Mouse (Mus musculus): Measurements from ENCODE around the gene Itpkc. TPM values are rescaled to one million over a fixed set of nuclear protein-coding genes. Genes with fewer than 3 reads are reported as not detected.

Gene Itpkc
- polyA plus RNA-seq, 1 experiment from 2014 or later, result 5.9 TPM

GRCm38 (mm10) chr7:27228865-27229264 is 404 bp upstream of the Itpkc start:
- Histone ChIP-seq H3K27me3 (ENCODE audit: insufficient read depth, low read length) (no peaks in the 10 kb centered on the region), H3K9ac (peak overlapping the region; percentile 76), H3K4me2 (peak overlapping the region; percentile 76), H3K4me1 (ENCODE audit: insufficient read depth) (peaks cover 17% of the 10 kb centered on the region; the same call in 1 of the 2 replicates), H3K4me3 (ENCODE audit: low read depth, low read length) (peak overlapping the region; percentile 76), H3K27ac (ENCODE audit: low read depth) (peak overlapping the region; percentile 91), H3K9me3 (ENCODE audit: low read depth, low read length) (no peaks in the 10 kb centered on the region), H3K36me3 (ENCODE audit: insufficient read depth) (no peaks in the 10 kb centered on the region)
- TF ChIP-seq CTCF (IDR thresholded peaks at IDR 0.05; ENCODE audit: low read depth), result no peak
- 13% methylated on average over 6 of the region's 6 CpGs for WGBS
- no peak for DNase-seq
- ATAC-seq (ENCODE audit: insufficient read depth), result no peak

GRCm38 (mm10) chr7:27227676-27228075 is 785 bp downstream of the Itpkc start:
- under 1% methylated on average over 10 of the region's 10 CpGs for WGBS
- 0 out of 2 replicates have a peak, but pooled peaks cover 1% of the 10 kb centered on the region for H3K36me3 ChIP-seq (ENCODE audit: insufficient read depth)
- peaks cover 17% of the 10 kb centered on the region; the same call in 1 of the 2 replicates for H3K4me1 ChIP-seq (ENCODE audit: insufficient read depth)
- peak; percentile 24 for DNase-seq
- no peak for TF ChIP-seq CTCF (IDR thresholded peaks at IDR 0.05; ENCODE audit: low read depth)
- H3K9ac ChIP-seq, result peak overlapping the region; percentile 76
- no peaks in the 10 kb centered on the region for H3K27me3 ChIP-seq (ENCODE audit: insufficient read depth, low read length)
- peak overlapping the region; percentile 76 for H3K4me2 ChIP-seq
- peak overlapping the region; percentile 76 for H3K4me3 ChIP-seq (ENCODE audit: low read depth, low read length)
- peak overlapping the region; percentile 91; the same call in 1 of the 2 replicates for H3K27ac ChIP-seq (ENCODE audit: low read depth)
- H3K9me3 ChIP-seq (ENCODE audit: low read depth, low read length), result no peaks in the 10 kb centered on the region
- ATAC-seq (ENCODE audit: insufficient read depth), result peak; percentile 1; the same call in 1 of the 2 replicates

- Histone ChIP-seq H3K4me2 (peak overlapping the region; percentile 76), H3K4me3 (ENCODE audit: low read depth, low read length) (peak overlapping the region; percentile 76), H3K36me3 (ENCODE audit: insufficient read depth) (0 out of 2 replicates have a peak, but pooled peaks cover 5% of the 10 kb centered on the region), H3K27me3 (ENCODE audit: insufficient read depth, low read length) (no peaks in the 10 kb centered on the region), H3K9me3 (ENCODE audit: low read depth, low read length) (no peaks in the 10 kb centered on the region), H3K9ac (peak overlapping the region; percentile 76), H3K4me1 (ENCODE audit: insufficient read depth) (peaks cover 17% of the 10 kb centered on the region; the same call in 1 of the 2 replicates), H3K27ac (ENCODE audit: low read depth) (no peak overlapping the region)
- no peak for ATAC-seq (ENCODE audit: insufficient read depth)
- DNase-seq, result no peak
- no peak for TF ChIP-seq CTCF (IDR thresholded peaks at IDR 0.05; ENCODE audit: low read depth)
- WGBS, result 26% methylated on average over 9 of the region's 9 CpGs
Measured at GRCm38 (mm10) chr7:27227276-27227675, 1.2 kb downstream of the Itpkc start.

GRCm38 (mm10) chr7:27224877-27225575 is 3.4 kb downstream of the Itpkc start:
- Histone ChIP-seq H3K9me3 (ENCODE audit: low read depth, low read length) (no peaks in the 10 kb centered on the region), H3K9ac (peak overlapping the region; percentile 36), H3K4me2 (peak overlapping the region; percentile 76; the same call in 1 of the 2 replicates), H3K4me3 (ENCODE audit: low read depth, low read length) (no peak overlapping the region), H3K4me1 (ENCODE audit: insufficient read depth) (peaks cover 17% of the 10 kb centered on the region; the same call in 1 of the 2 replicates), H3K27me3 (ENCODE audit: insufficient read depth, low read length) (no peaks in the 10 kb centered on the region), H3K27ac (ENCODE audit: low read depth) (no peak overlapping the region), H3K36me3 (ENCODE audit: insufficient read depth) (0 out of 2 replicates have a peak, but pooled peaks cover 11% of the 10 kb centered on the region)
- TF ChIP-seq CTCF (IDR thresholded peaks at IDR 0.05; ENCODE audit: low read depth), result no peak
- no peak for ATAC-seq (ENCODE audit: insufficient read depth)
- DNase-seq, result no peak
- WGBS, result 60% methylated on average over 11 of the region's 11 CpGs

GRCm38 (mm10) chr7:27222538-27222937 is 5.9 kb downstream of the Itpkc start:
- H3K36me3 ChIP-seq (ENCODE audit: insufficient read depth), result peaks cover 28% of the 10 kb centered on the region; the same call in 1 of the 2 replicates
- no peak for TF ChIP-seq CTCF (IDR thresholded peaks at IDR 0.05; ENCODE audit: low read depth)
- no peak overlapping the region for H3K4me3 ChIP-seq (ENCODE audit: low read depth, low read length)
- no peak overlapping the region for H3K9ac ChIP-seq
- WGBS, result 73% methylated on average over 1 of the region's 1 CpGs
- H3K27ac ChIP-seq (ENCODE audit: low read depth), result no peak overlapping the region
- no peak overlapping the region for H3K4me2 ChIP-seq
- H3K9me3 ChIP-seq (ENCODE audit: low read depth, low read length), result no peaks in the 10 kb centered on the region
- DNase-seq (no peak), ATAC-seq (ENCODE audit: insufficient read depth) (no peak)
- no peaks in the 10 kb centered on the region for H3K27me3 ChIP-seq (ENCODE audit: insufficient read depth, low read length)
- peaks cover 17% of the 10 kb centered on the region; the same call in 1 of the 2 replicates for H3K4me1 ChIP-seq (ENCODE audit: insufficient read depth)

- H3K9me3 ChIP-seq (ENCODE audit: low read depth, low read length), result no peaks in the 10 kb centered on the region
- no peaks in the 10 kb centered on the region for H3K27me3 ChIP-seq (ENCODE audit: insufficient read depth, low read length)
- no peak for DNase-seq
- peaks cover 16% of the 10 kb centered on the region; the same call in 1 of the 2 replicates for H3K4me1 ChIP-seq (ENCODE audit: insufficient read depth)
- no peak overlapping the region for H3K9ac ChIP-seq
- H3K4me2 ChIP-seq, result no peak overlapping the region
- 69% methylated on average over 6 of the region's 6 CpGs for WGBS
- H3K4me3 ChIP-seq (ENCODE audit: low read depth, low read length), result no peak overlapping the region
- ATAC-seq (ENCODE audit: insufficient read depth), result no peak
- H3K36me3 ChIP-seq (ENCODE audit: insufficient read depth), result peaks cover 33% of the 10 kb centered on the region; the same call in 1 of the 2 replicates
- no peak for TF ChIP-seq CTCF (IDR thresholded peaks at IDR 0.05; ENCODE audit: low read depth)
- H3K27ac ChIP-seq (ENCODE audit: low read depth), result no peak overlapping the region
Measured at GRCm38 (mm10) chr7:27221939-27222338, 6.5 kb downstream of the Itpkc start.

- ATAC-seq (ENCODE audit: insufficient read depth), result no peak
Measured at GRCm38 (mm10) chr7:27219937-27220336, 8.5 kb downstream of the Itpkc start.

More at GRCm38 (mm10) chr7:27219937-27220336, 8.5 kb downstream of the Itpkc start:
- WGBS, result 76% methylated on average over 11 of the region's 11 CpGs
- Histone ChIP-seq H3K4me3 (ENCODE audit: low read depth, low read length) (no peak overlapping the region), H3K9ac (no peak overlapping the region), H3K27ac (ENCODE audit: low read depth) (no peak overlapping the region), H3K4me2 (no peak overlapping the region), H3K4me1 (ENCODE audit: insufficient read depth) (peaks cover 5% of the 10 kb centered on the region; the same call in 1 of the 2 replicates), H3K9me3 (ENCODE audit: low read depth, low read length) (no peaks in the 10 kb centered on the region), H3K27me3 (ENCODE audit: insufficient read depth, low read length) (no peaks in the 10 kb centered on the region), H3K36me3 (ENCODE audit: insufficient read depth) (peaks cover 48% of the 10 kb centered on the region)
- no peak for DNase-seq
- no peak for TF ChIP-seq CTCF (IDR thresholded peaks at IDR 0.05; ENCODE audit: low read depth)

Data from lung, embryonic 14.5 days (tissue).